14 mouse cellular contexts compared by ENCODE assay signal in the genomic region with DNA sequence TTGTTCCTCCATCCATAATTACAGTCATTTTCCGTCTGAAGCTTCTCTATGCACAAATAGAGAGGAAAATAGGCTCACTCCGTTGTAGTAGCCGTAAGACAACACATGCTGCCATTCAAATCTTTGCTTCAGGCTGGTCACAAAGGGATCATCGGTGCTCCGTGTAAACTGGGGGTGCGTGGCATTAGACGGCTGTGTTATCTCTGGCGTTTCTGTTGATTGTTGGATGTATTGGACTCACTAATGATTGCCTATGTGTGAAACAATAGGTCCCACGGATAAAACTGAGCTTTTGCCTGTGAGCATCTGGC.
A peak's percentile ranks its signal among the peaks of the same experiment; 100 is the strongest.
DNase-seq lines count a peak whose midpoint lies in the region; ATAC-seq and TF ChIP-seq lines count a peak whose summit lies in the region.
"Had no signal": no experiment of that assay in that cellular context is flagged by ENCODE, and none has a peak within 500 bp of the region (broad histone marks: within the 10 kb centered on the region; RNA-seq: fewer than 3 reads in every experiment).

No protein-coding gene starts in this region.

- WGBS in midbrain, embryonic 12.5 days = 39% methylated on average over 9 of the region's 9 CpGs
- WGBS in midbrain, postnatal 0 days = 24% methylated on average over 9 of the region's 9 CpGs
- whole genome bisulfite sequencing in hindbrain, embryonic 11.5 days = 45% methylated on average over 9 of the region's 9 CpGs
- WGBS in midbrain, embryonic 14.5 days = 9% methylated on average over 9 of the region's 9 CpGs
- WGBS in kidney, embryonic 14.5 days = 76% methylated on average over 9 of the region's 9 CpGs

- peak overlapping the region; percentile 76 for H3K27ac ChIP-seq in midbrain, embryonic 12.5 days (replicated peaks)
- no peak overlapping the region; the same call in 1 of the 2 replicates for H3K27ac ChIP-seq in midbrain, postnatal 0 days (ENCODE audit: low read depth, low read length)
- peak overlapping the region; percentile 82 for H3K27ac ChIP-seq in hindbrain, embryonic 11.5 days (ENCODE audit: low read depth, low read length)
- peak overlapping the region; percentile 83 for H3K27ac ChIP-seq in midbrain, embryonic 14.5 days (replicated peaks; ENCODE audit: low read depth, low read length)
- no peak overlapping the region for H3K27ac ChIP-seq in kidney, embryonic 14.5 days (ENCODE audit: low read depth, low read length)
- H3K27ac ChIP-seq: embryonic facial prominence, embryonic 10.5 days; kidney, embryonic 15.5 days had no signal

- H3K4me2 ChIP-seq in midbrain, embryonic 12.5 days (replicated peaks) = peak overlapping the region; percentile 14; the same call in 1 of the 2 replicates
- H3K4me2 ChIP-seq in midbrain, postnatal 0 days (ENCODE audit: low read depth, low read length, poor library complexity, severe bottlenecking) = no peak overlapping the region
- no peak overlapping the region for H3K4me2 ChIP-seq in hindbrain, embryonic 11.5 days (replicated peaks; ENCODE audit: low read depth, low read length)
- H3K4me2 ChIP-seq in midbrain, embryonic 14.5 days (ENCODE audit: low read length) = peak overlapping the region; percentile 43
- no peak overlapping the region for H3K4me2 ChIP-seq in kidney, embryonic 14.5 days (replicated peaks; ENCODE audit: low read depth, low read length)
- H3K4me2 ChIP-seq: kidney, embryonic 15.5 days had no signal

- no peak for DNase-seq in midbrain, postnatal 0 days (ENCODE audit: low spot score)
- DNase-seq in hindbrain, embryonic 11.5 days (ENCODE audit: low spot score) = peak; percentile 31
- DNase-seq in midbrain, embryonic 14.5 days = peak; percentile 67
- DNase-seq in left cerebral cortex, postnatal 4 days = no peak
- no peak for DNase-seq in kidney, adult 9 months
- DNase-seq: B cell, adult 2 months; gastrocnemius, postnatal 14 days; heart, postnatal 10 days; liver, postnatal 0 days; lung, postnatal 36 days had no signal

- peaks cover 21% of the 10 kb centered on the region for H3K4me1 ChIP-seq in midbrain, embryonic 12.5 days
- H3K4me1 ChIP-seq in midbrain, postnatal 0 days (ENCODE audit: insufficient read depth, low read length) = peaks cover 5% of the 10 kb centered on the region; the same call in 1 of the 2 replicates
- H3K4me1 ChIP-seq in hindbrain, embryonic 11.5 days (replicated peaks; ENCODE audit: control insufficient read depth, insufficient read depth, low read length) = no peaks in the 10 kb centered on the region; the same call in 1 of the 2 replicates
- H3K4me1 ChIP-seq in midbrain, embryonic 14.5 days (ENCODE audit: control insufficient read depth, insufficient read depth, low read length) = peaks cover 28% of the 10 kb centered on the region
- H3K4me1 ChIP-seq in kidney, embryonic 14.5 days (ENCODE audit: control insufficient read depth, insufficient read depth, low read length) = no peaks in the 10 kb centered on the region
- H3K4me1 ChIP-seq: embryonic facial prominence, embryonic 10.5 days had no signal

- no peak for TF ChIP-seq CTCF in midbrain, postnatal 0 days (IDR thresholded peaks at IDR 0.05)

- no peaks in the 10 kb centered on the region for H3K36me3 ChIP-seq in midbrain, embryonic 12.5 days
- no peaks in the 10 kb centered on the region for H3K36me3 ChIP-seq in midbrain, postnatal 0 days (ENCODE audit: insufficient read depth, low read length)
- no peaks in the 10 kb centered on the region for H3K36me3 ChIP-seq in hindbrain, embryonic 11.5 days (ENCODE audit: control insufficient read depth, insufficient read depth, low read length)
- no peaks in the 10 kb centered on the region for H3K36me3 ChIP-seq in midbrain, embryonic 14.5 days (ENCODE audit: control insufficient read depth, insufficient read depth, low read length)
- no peaks in the 10 kb centered on the region for H3K36me3 ChIP-seq in kidney, embryonic 14.5 days (ENCODE audit: control insufficient read depth, insufficient read depth, low read length)
- H3K36me3 ChIP-seq: embryonic facial prominence, embryonic 10.5 days; kidney, embryonic 15.5 days had no signal

- no peaks in the 10 kb centered on the region for H3K27me3 ChIP-seq in midbrain, embryonic 12.5 days
- no peaks in the 10 kb centered on the region for H3K27me3 ChIP-seq in midbrain, postnatal 0 days (ENCODE audit: insufficient read depth, low read length)
- H3K27me3 ChIP-seq in hindbrain, embryonic 11.5 days (ENCODE audit: control insufficient read depth, insufficient read depth, low read length) = no peaks in the 10 kb centered on the region
- no peaks in the 10 kb centered on the region for H3K27me3 ChIP-seq in midbrain, embryonic 14.5 days (ENCODE audit: control insufficient read depth, insufficient read depth, low read length)
- no peaks in the 10 kb centered on the region for H3K27me3 ChIP-seq in kidney, embryonic 14.5 days (ENCODE audit: control insufficient read depth, insufficient read depth, low read length)
- H3K27me3 ChIP-seq: kidney, embryonic 15.5 days had no signal

- H3K9ac ChIP-seq in midbrain, embryonic 12.5 days (replicated peaks) = no peak overlapping the region
- no peak overlapping the region for H3K9ac ChIP-seq in midbrain, postnatal 0 days (replicated peaks; ENCODE audit: low read length, poor library complexity, severe bottlenecking)
- H3K9ac ChIP-seq in hindbrain, embryonic 11.5 days (ENCODE audit: low read depth, low read length) = no peak overlapping the region
- peak overlapping the region; percentile 34 for H3K9ac ChIP-seq in midbrain, embryonic 14.5 days (replicated peaks; ENCODE audit: low read length)
- no peak overlapping the region for H3K9ac ChIP-seq in kidney, embryonic 14.5 days (ENCODE audit: low read depth, low read length)
- H3K9ac ChIP-seq: kidney, embryonic 15.5 days; liver, postnatal 0 days had no signal

- peak; percentile 38; the same call in 1 of the 2 replicates for ATAC-seq in midbrain, embryonic 12.5 days (ENCODE audit: low FRiP score, low read depth)
- ATAC-seq in midbrain, postnatal 0 days (ENCODE audit: low FRiP score) = no peak
- peak; percentile 55 for ATAC-seq in hindbrain, embryonic 11.5 days (ENCODE audit: low FRiP score)
- peak; percentile 49; the same call in 1 of the 2 replicates for ATAC-seq in midbrain, embryonic 14.5 days (ENCODE audit: low FRiP score, low TSS enrichment)
- ATAC-seq in kidney, embryonic 14.5 days (ENCODE audit: low FRiP score, low TSS enrichment) = no peak
- ATAC-seq: liver, postnatal 0 days had no signal

- H3K9me3 ChIP-seq in midbrain, embryonic 12.5 days = 0 out of 2 replicates have a peak, but pooled peaks cover 8% of the 10 kb centered on the region
- no peaks in the 10 kb centered on the region for H3K9me3 ChIP-seq in midbrain, postnatal 0 days (ENCODE audit: low read length)
- H3K9me3 ChIP-seq in hindbrain, embryonic 11.5 days (ENCODE audit: control insufficient read depth, low read length) = no peaks in the 10 kb centered on the region
- no peaks in the 10 kb centered on the region for H3K9me3 ChIP-seq in midbrain, embryonic 14.5 days (ENCODE audit: control insufficient read depth, low read length)
- H3K9me3 ChIP-seq in kidney, embryonic 14.5 days (ENCODE audit: control insufficient read depth, low read length) = 0 out of 2 replicates have a peak, but pooled peaks cover 2% of the 10 kb centered on the region

- intact Hi-C loops in left cerebral cortex, postnatal 4 days (cut with DNase I) = no loop called here

- no peak overlapping the region for H3K4me3 ChIP-seq in midbrain, embryonic 12.5 days
- no peak overlapping the region for H3K4me3 ChIP-seq in midbrain, postnatal 0 days (ENCODE audit: low read depth, low read length)
- H3K4me3 ChIP-seq in hindbrain, embryonic 11.5 days (ENCODE audit: low read depth, low read length) = no peak overlapping the region
- 0 out of 2 replicates have a peak overlapping the region, but pooled peaks have one; percentile 3 for H3K4me3 ChIP-seq in midbrain, embryonic 14.5 days (replicated peaks; ENCODE audit: low read depth, low read length)
- no peak overlapping the region for H3K4me3 ChIP-seq in kidney, embryonic 14.5 days (ENCODE audit: low read length)
- H3K4me3 ChIP-seq: embryonic facial prominence, embryonic 10.5 days; kidney, embryonic 15.5 days had no signal

Comparison
In these comparisons a context has a peak if more than half of its experiments do, and no peak if none do; other contexts are left out.
1. ATAC-seq: peak in midbrain, embryonic 12.5 days (single experiment), hindbrain, embryonic 11.5 days (single experiment) and midbrain, embryonic 14.5 days (single experiment); none in midbrain, postnatal 0 days (single experiment) and kidney, embryonic 14.5 days (single experiment).
2. H3K27ac ChIP-seq: peak in midbrain, embryonic 12.5 days (single experiment), hindbrain, embryonic 11.5 days (single experiment) and midbrain, embryonic 14.5 days (single experiment); none in midbrain, postnatal 0 days (single experiment) and kidney, embryonic 14.5 days (single experiment).
3. H3K4me2 ChIP-seq: peak in midbrain, embryonic 12.5 days (single experiment) and midbrain, embryonic 14.5 days (single experiment); none in midbrain, postnatal 0 days (single experiment), hindbrain, embryonic 11.5 days (single experiment) and kidney, embryonic 14.5 days (single experiment).
4. DNase-seq: peak in hindbrain, embryonic 11.5 days (single experiment) and midbrain, embryonic 14.5 days (single experiment); none in midbrain, postnatal 0 days (single experiment), left cerebral cortex, postnatal 4 days (single experiment) and kidney, adult 9 months (single experiment).